Mouse (Mus musculus): ENCODE measurements at regions not wholly inside any gene's neighbourhood (a gene's known extent, or its start where the extent isn't known, plus 50 kb on each side); places are given as distances from the start of the nearest gene placed in this dataset.

GRCm38 (mm10) chr2:108156189-108156588 is 865.8 kb downstream of the Kcna4 start:
- Histone ChIP-seq H3K4me2 (no peak overlapping the region), H3K4me3 (replicated peaks) (no peak overlapping the region), H3K9ac (replicated peaks) (no peak overlapping the region), H3K27me3 (no peaks in the 10 kb centered on the region), H3K36me3 (no peaks in the 10 kb centered on the region), H3K9me3 (no peaks in the 10 kb centered on the region), H3K4me1 (replicated peaks) (no peaks in the 10 kb centered on the region), H3K27ac (no peak overlapping the region)
- no peak for ATAC-seq (ENCODE audit: insufficient number of reproducible peaks, insufficient read depth, low FRiP score, low TSS enrichment, low read depth)

- Histone ChIP-seq H3K36me3 (no peaks in the 10 kb centered on the region), H3K27me3 (no peaks in the 10 kb centered on the region), H3K9ac (replicated peaks) (no peak overlapping the region), H3K4me1 (replicated peaks) (no peaks in the 10 kb centered on the region), H3K4me2 (no peak overlapping the region), H3K27ac (no peak overlapping the region), H3K4me3 (replicated peaks) (no peak overlapping the region), H3K9me3 (no peaks in the 10 kb centered on the region)
- no peak for ATAC-seq (ENCODE audit: insufficient number of reproducible peaks, insufficient read depth, low FRiP score, low TSS enrichment, low read depth)
- 81% methylated on average over 2 of the region's 2 CpGs for whole genome bisulfite sequencing
Observed at GRCm38 (mm10) chr2:108157731-108158130, 867.3 kb downstream of the Kcna4 start.

GRCm38 (mm10) chr2:108158311-108158710 is 867.9 kb downstream of the Kcna4 start:
- H3K36me3 ChIP-seq, result no peaks in the 10 kb centered on the region
- no peaks in the 10 kb centered on the region for H3K27me3 ChIP-seq
- H3K27ac ChIP-seq, result no peak overlapping the region
- no peak overlapping the region for H3K4me2 ChIP-seq
- no peaks in the 10 kb centered on the region for H3K4me1 ChIP-seq (replicated peaks)
- no peak for ATAC-seq (ENCODE audit: insufficient number of reproducible peaks, insufficient read depth, low FRiP score, low TSS enrichment, low read depth)
- no peak overlapping the region for H3K4me3 ChIP-seq (replicated peaks)
- no peaks in the 10 kb centered on the region for H3K9me3 ChIP-seq
- H3K9ac ChIP-seq (replicated peaks), result no peak overlapping the region

- Histone ChIP-seq H3K27me3 (no peaks in the 10 kb centered on the region), H3K9ac (replicated peaks) (no peak overlapping the region), H3K4me1 (replicated peaks) (no peaks in the 10 kb centered on the region), H3K27ac (no peak overlapping the region), H3K4me3 (replicated peaks) (no peak overlapping the region), H3K36me3 (no peaks in the 10 kb centered on the region), H3K9me3 (no peaks in the 10 kb centered on the region), H3K4me2 (no peak overlapping the region)
- WGBS, result 91% methylated on average over 3 of the region's 3 CpGs
- ATAC-seq (ENCODE audit: insufficient number of reproducible peaks, insufficient read depth, low FRiP score, low TSS enrichment, low read depth), result no peak
Observed at GRCm38 (mm10) chr2:108160865-108161264, 870.4 kb downstream of the Kcna4 start.

- no peaks in the 10 kb centered on the region for H3K36me3 ChIP-seq
- no peaks in the 10 kb centered on the region for H3K4me1 ChIP-seq (replicated peaks)
- no peak overlapping the region for H3K4me2 ChIP-seq
- H3K27me3 ChIP-seq, result no peaks in the 10 kb centered on the region
- WGBS, result 28% methylated on average over 1 of the region's 1 CpGs
- H3K27ac ChIP-seq, result no peak overlapping the region
- H3K9ac ChIP-seq (replicated peaks), result no peak overlapping the region
- no peaks in the 10 kb centered on the region for H3K9me3 ChIP-seq
- no peak overlapping the region for H3K4me3 ChIP-seq (replicated peaks)
- no peak for ATAC-seq (ENCODE audit: insufficient number of reproducible peaks, insufficient read depth, low FRiP score, low TSS enrichment, low read depth)
Observed at GRCm38 (mm10) chr2:108165085-108165484, 874.6 kb downstream of the Kcna4 start.

Measured in limb, embryonic 12.5 days (tissue).